8 mouse cellular contexts compared by ENCODE assay signal in genomic region chr1:39577253-39577705, GRCm38 (mm10). TPM values are rescaled to one million over a fixed set of nuclear protein-coding genes. Genes with fewer than 3 reads are reported as not detected.
DNase-seq lines count a peak whose midpoint lies in the region; ATAC-seq and TF ChIP-seq lines count a peak whose summit lies in the region.

Gene Rnf149, minus strand, starts transcription at chr1:39577405.

- intact Hi-C loops in left cerebral cortex, adult 2 months (cut with DNase I): loop anchor here (5.0 kb wide), 1 partner anchor 75 kb away; the partner anchor contains the start of gene Creg2

- no peaks in the 10 kb centered on the region for H3K9me3 ChIP-seq in hindbrain, embryonic 16.5 days (ENCODE audit: control insufficient read depth, low read length)

- peaks cover 12% of the 10 kb centered on the region for H3K4me1 ChIP-seq in hindbrain, embryonic 16.5 days (ENCODE audit: control insufficient read depth, insufficient read depth, low read depth, low read length)

- H3K27ac ChIP-seq in hindbrain, embryonic 16.5 days (ENCODE audit: low read depth, low read length): peak within 1 kb of the TSS; percentile 97
- H3K27ac ChIP-seq in left cerebral cortex, adult 2 months: peak within 1 kb of the TSS; percentile 92

- peak within 1 kb of the TSS; percentile 97 for H3K9ac ChIP-seq in hindbrain, embryonic 16.5 days (ENCODE audit: low read depth, low read length)

- TF ChIP-seq CTCF in left cerebral cortex, adult 2 months (IDR thresholded peaks at IDR 0.05): no peak

- peak; percentile 70 for DNase-seq in WW6 (ENCODE audit: low read depth, low spot score)
- DNase-seq in cerebellum, postnatal 4 days (ENCODE audit: low spot score in 2 of 2): peak; percentile 93 to 95
- peak; percentile 95 for DNase-seq in gastrocnemius, adult 18-20 months (ENCODE audit: low spot score)
- peak; percentile 97 to 99 for DNase-seq in left cerebral cortex, adult 2 months (ENCODE audit: extremely low spot score in 1 of 2, low spot score in 2 of 2)
- peak; percentile 95 to 97 for DNase-seq in right cerebral cortex, adult 2 months (ENCODE audit: low spot score in 2 of 2)
- peak; percentile 97 for DNase-seq in urinary bladder, postnatal 14 days (ENCODE audit: low spot score)

- under 1% methylated on average over 49 of the region's 49 CpGs for WGBS in hindbrain, embryonic 16.5 days

- ATAC-seq in hindbrain, embryonic 16.5 days: peak; percentile 97
- peak; percentile 80 for ATAC-seq in megakaryocyte, adult 5-6 weeks (ENCODE audit: poor library complexity, severe bottlenecking)

- peak within 1 kb of the TSS; percentile 97 for H3K4me3 ChIP-seq in hindbrain, embryonic 16.5 days (ENCODE audit: low read length)
- H3K4me3 ChIP-seq in left cerebral cortex, adult 2 months: peak within 1 kb of the TSS; percentile 90

- H3K27me3 ChIP-seq in hindbrain, embryonic 16.5 days (replicated peaks; ENCODE audit: control insufficient read depth, insufficient read depth, low read length): no peaks in the 10 kb centered on the region

- peak within 1 kb of the TSS; percentile 83 for H3K4me2 ChIP-seq in hindbrain, embryonic 16.5 days (ENCODE audit: low read length)

- H3K36me3 ChIP-seq in hindbrain, embryonic 16.5 days (ENCODE audit: control insufficient read depth, insufficient read depth, low read length): no peaks in the 10 kb centered on the region

RNA-seq across cellular contexts. Expression of gene Rnf149, which starts in this region (rescaled TPM):
- 1 to 10 TPM; 7.4 to 8.5 TPM for total RNA-seq in gastrocnemius, adult 18-20 months (2021)
- 21.2 and 22.2 TPM in 2 replicates for polyA plus RNA-seq in hindbrain, embryonic 16.5 days (2015; fragmentation: Nextera tagmentation; extraction: Ambion mirVana)
- 10 to 100 TPM; 30.8 to 30.9 TPM for total RNA-seq in left cerebral cortex, adult 2 months (2021)
- 56.1 and 61.0 TPM in 2 replicates for total RNA-seq in megakaryocyte, adult 5-6 weeks (2015)
- 69.5 and 70.7 TPM in 2 replicates for total RNA-seq in megakaryocyte, adult 5-6 weeks (2017)

Comparison
In these comparisons a context has a peak if more than half of its experiments do, and no peak if none do; other contexts are left out.
1. Peak in every context shown above with its lines: DNase-seq, ATAC-seq, H3K4me3 ChIP-seq and H3K27ac ChIP-seq.